Mouse (Mus musculus): ENCODE data around the gene Il1f9. TPM values are rescaled to one million over a fixed set of nuclear protein-coding genes. Genes with fewer than 3 reads are reported as not detected.
A peak's percentile ranks its signal among the peaks of the same experiment; 100 is the strongest.
"Not testable (repeated sequence)": the region's sequence is repeated elsewhere in the genome, so short reads cannot be mapped to it uniquely, and the experiment has no call there.

The Il1f9 gene
- polyA plus RNA-seq (2014; fragmentation: Nextera tagmentation; extraction: Ambion mirVana) = not detected in 2 replicates

DNA sequence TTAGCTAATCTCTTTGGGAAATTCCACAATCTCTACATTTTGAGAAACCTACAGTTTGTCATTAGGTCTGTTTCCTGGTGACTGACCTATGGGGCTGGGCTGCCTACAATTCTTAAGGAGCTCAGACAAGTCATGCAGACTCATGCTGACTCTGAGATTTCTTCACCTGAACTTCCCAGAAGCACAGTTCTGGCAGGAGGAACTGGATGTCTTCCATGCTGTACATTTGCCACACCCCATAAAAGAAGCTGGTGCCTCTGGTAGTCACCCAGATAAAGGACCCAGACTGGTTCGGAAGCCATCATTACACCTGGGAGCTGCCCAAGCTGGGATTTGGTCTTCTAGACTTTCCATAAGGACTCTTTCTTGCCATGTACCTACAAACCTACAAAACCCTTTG, at the start of gene Il1f9:
Gene Il1f9 (plus strand): TSS at position 301 of the 400 bp plus-strand sequence.
- no peaks in the 10 kb centered on the region for H3K27me3 ChIP-seq (replicated peaks; ENCODE audit: control insufficient read depth, insufficient read depth, low read length)
- 96% methylated on average over 1 of the region's 1 CpGs for WGBS
- H3K27ac ChIP-seq (ENCODE audit: low read depth, low read length) = no peak within 1 kb of the TSS
- no peaks in the 10 kb centered on the region for H3K36me3 ChIP-seq (ENCODE audit: control insufficient read depth, insufficient read depth, low read length)
- ATAC-seq (no peak), DNase-seq (ENCODE audit: low spot score) (no peak)
- no peak within 1 kb of the TSS for H3K4me2 ChIP-seq (ENCODE audit: low read length)
- no peaks in the 10 kb centered on the region for H3K4me1 ChIP-seq (ENCODE audit: control insufficient read depth, insufficient read depth, low read length)
- H3K9me3 ChIP-seq (replicated peaks; ENCODE audit: control insufficient read depth, low read length) = no peaks in the 10 kb centered on the region
- H3K4me3 ChIP-seq (ENCODE audit: low read depth, low read length) = no peak within 1 kb of the TSS
- H3K9ac ChIP-seq (ENCODE audit: low read length) = no peak within 1 kb of the TSS

DNA sequence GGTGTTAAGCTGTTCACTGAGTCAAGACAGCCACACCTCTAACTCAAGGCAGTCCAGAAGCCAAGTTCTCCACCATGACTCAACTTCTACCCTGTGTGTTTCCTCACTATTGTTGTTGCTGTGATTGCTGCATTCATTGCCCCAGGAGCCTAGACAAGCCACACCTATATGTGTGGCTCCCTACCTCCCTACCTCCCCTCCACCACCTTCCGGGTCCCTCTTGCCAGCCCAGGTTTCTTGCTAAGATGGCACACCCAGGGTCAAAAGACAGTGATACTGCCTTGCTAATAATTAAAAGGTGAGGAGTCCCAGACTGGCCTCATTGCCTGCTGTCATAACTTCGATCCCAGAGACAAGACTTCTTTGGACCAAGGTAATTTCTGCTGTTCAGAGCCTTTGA, 33.4 kb upstream of the Il1f9 start, which contains the start of gene Il1f8:
Gene Il1f8 (plus strand): TSS at position 301 of the 400 bp plus-strand sequence.
- Histone ChIP-seq H3K9ac (ENCODE audit: low read length) (no peak within 1 kb of the TSS), H3K9me3 (replicated peaks; ENCODE audit: control insufficient read depth, low read length) (no peaks in the 10 kb centered on the region), H3K4me3 (ENCODE audit: low read depth, low read length) (no peak within 1 kb of the TSS), H3K4me1 (ENCODE audit: control insufficient read depth, insufficient read depth, low read length) (no peaks in the 10 kb centered on the region), H3K27ac (ENCODE audit: low read depth, low read length) (no peak within 1 kb of the TSS), H3K36me3 (ENCODE audit: control insufficient read depth, insufficient read depth, low read length) (no peaks in the 10 kb centered on the region), H3K4me2 (ENCODE audit: low read length) (no peak within 1 kb of the TSS), H3K27me3 (replicated peaks; ENCODE audit: control insufficient read depth, insufficient read depth, low read length) (no peaks in the 10 kb centered on the region)
- no peak for ATAC-seq
- no peak for DNase-seq (ENCODE audit: low spot score)
- WGBS = 81% methylated on average over 2 of the region's 2 CpGs

DNA sequence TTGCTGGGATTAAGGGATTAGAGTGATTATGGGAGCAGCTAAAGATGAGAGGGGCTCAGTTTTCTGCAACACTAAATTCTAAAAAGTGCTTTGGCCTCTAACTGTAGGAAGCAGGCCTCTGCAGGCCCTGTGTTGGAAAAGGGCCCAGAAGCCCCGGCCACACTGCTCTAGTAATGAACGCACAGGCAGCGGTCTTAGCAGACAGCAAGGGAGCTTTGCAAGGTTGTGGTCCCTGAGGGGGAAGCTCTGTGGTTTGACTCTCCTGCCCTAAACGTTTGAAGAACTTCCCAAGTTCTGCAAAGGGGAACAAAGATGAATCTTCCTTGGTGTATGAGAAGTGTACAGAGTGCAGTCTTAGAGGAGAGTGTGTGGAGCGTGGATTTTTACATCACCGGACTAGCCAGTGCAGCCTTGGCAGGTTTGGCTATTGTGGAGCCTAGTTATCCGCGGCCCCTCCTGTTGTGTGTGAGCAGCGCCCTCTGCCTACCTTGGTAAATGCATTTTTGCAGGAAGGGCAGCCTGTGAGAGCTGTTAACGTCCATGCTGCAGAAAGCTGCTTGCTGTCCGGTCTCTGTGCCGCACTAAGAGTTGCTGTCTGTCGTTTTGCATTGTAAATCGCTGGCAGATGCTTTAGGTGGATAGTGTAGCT, 4.5 kb upstream of the Il1f9 start:
- H3K36me3 ChIP-seq (ENCODE audit: control insufficient read depth, insufficient read depth, low read length); H3K9me3 ChIP-seq (replicated peaks; ENCODE audit: control insufficient read depth, low read length); H3K27me3 ChIP-seq (replicated peaks; ENCODE audit: control insufficient read depth, insufficient read depth, low read length); H3K4me3 ChIP-seq (ENCODE audit: low read depth, low read length); H3K4me1 ChIP-seq (ENCODE audit: control insufficient read depth, insufficient read depth, low read length); H3K9ac ChIP-seq (ENCODE audit: low read length); H3K27ac ChIP-seq (ENCODE audit: low read depth, low read length): not testable (repeated sequence)
- WGBS = 11% methylated on average over 14 of the region's 14 CpGs
- DNase-seq (ENCODE audit: low spot score) (peak; percentile 71), ATAC-seq (peak; percentile 84)
- peak overlapping the region; percentile 33; the same call in 1 of the 2 replicates for H3K4me2 ChIP-seq (ENCODE audit: low read length)

DNA sequence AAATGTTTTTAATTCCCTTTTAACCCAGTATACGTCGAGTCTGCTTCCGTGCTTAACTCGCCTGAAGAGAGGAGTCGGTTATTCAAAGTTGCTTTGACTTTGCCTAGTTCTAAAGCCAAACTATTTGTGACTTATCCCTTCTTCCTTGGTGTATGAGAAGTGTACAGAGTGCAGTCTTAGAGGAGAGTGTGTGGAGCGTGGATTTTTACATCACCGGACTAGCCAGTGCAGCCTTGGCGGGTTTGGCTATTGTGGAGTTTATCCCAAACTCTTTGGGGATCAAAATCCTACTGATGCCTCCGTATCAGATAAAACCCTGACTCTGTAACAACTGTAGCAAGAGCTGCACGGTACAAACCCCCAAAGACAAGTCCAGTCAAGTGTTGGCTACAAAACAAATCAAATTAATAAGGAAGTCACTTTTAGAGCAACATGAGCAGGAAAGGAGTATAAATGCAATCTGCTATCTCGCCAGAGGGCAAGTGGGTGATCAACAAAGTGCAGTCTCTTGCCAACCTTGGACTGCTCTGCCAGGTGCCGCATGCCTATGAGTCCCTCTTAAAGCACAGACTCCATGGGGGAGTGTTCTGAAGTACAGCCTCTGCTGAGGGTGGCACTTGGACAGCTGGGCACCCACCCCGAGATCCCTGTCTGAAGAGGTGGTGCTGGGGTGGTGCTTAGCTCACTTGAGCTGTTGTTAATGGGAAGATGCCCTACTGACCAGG, 3.7 kb upstream of the Il1f9 start:
- DNase-seq (ENCODE audit: low spot score); H3K27ac ChIP-seq (ENCODE audit: low read depth, low read length); H3K9ac ChIP-seq (ENCODE audit: low read length); H3K4me1 ChIP-seq (ENCODE audit: control insufficient read depth, insufficient read depth, low read length); H3K27me3 ChIP-seq (replicated peaks; ENCODE audit: control insufficient read depth, insufficient read depth, low read length); H3K4me3 ChIP-seq (ENCODE audit: low read depth, low read length); H3K9me3 ChIP-seq (replicated peaks; ENCODE audit: control insufficient read depth, low read length); ATAC-seq; H3K36me3 ChIP-seq (ENCODE audit: control insufficient read depth, insufficient read depth, low read length): not testable (repeated sequence)
- 62% methylated on average over 13 of the region's 13 CpGs for WGBS
- H3K4me2 ChIP-seq (ENCODE audit: low read length) = peak overlapping the region; percentile 33; the same call in 1 of the 2 replicates

DNA sequence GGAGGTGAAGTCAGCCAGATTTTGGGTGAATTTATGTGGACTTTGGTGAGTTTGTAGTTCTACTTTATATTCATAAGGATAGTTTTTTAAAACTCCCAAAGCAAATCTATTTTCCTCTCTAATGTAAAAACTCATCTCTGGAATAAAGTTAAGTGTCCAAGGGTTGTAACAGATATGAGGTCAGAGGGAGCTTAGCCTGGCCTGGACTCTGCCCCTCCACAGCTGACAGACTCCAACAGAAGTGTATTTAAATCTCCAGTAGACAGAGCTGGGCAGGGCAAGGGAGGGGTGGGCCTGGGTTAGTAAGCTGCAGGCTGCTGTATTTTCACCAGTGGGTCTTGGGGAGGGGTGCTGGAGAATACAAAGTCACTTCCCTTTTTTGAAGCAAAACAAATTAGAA, 2.2 kb upstream of the Il1f9 start:
- not testable (repeated sequence) for H3K4me1 ChIP-seq (ENCODE audit: control insufficient read depth, insufficient read depth, low read length); H3K4me3 ChIP-seq (ENCODE audit: low read depth, low read length); H3K27me3 ChIP-seq (replicated peaks; ENCODE audit: control insufficient read depth, insufficient read depth, low read length); H3K9ac ChIP-seq (ENCODE audit: low read length); DNase-seq (ENCODE audit: low spot score); H3K4me2 ChIP-seq (ENCODE audit: low read length); H3K36me3 ChIP-seq (ENCODE audit: control insufficient read depth, insufficient read depth, low read length); ATAC-seq; H3K27ac ChIP-seq (ENCODE audit: low read depth, low read length); H3K9me3 ChIP-seq (replicated peaks; ENCODE audit: control insufficient read depth, low read length)

DNA sequence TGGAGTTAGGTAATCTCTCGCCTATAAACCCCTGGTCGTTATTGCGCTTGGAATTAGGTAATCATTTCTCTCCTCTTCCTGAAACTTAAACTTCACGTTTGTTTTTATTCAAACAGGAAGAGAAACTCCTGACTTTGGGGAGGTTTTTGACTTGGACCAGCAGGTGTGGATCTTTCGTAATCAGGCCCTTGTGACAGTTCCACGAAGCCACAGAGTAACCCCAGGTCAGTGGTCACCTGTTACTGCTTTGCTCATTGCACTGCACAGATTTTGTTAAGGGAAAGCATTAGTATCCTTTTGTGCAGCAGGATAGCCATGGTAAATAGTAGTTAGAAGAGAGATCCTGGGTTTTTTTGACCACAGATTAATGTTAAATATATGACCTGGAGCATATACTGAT, 1.3 kb downstream of the Il1f9 start:
- Histone ChIP-seq H3K9me3 (replicated peaks; ENCODE audit: control insufficient read depth, low read length) (no peaks in the 10 kb centered on the region), H3K4me1 (ENCODE audit: control insufficient read depth, insufficient read depth, low read length) (no peaks in the 10 kb centered on the region), H3K4me3 (ENCODE audit: low read depth, low read length) (no peak overlapping the region), H3K4me2 (ENCODE audit: low read length) (no peak overlapping the region), H3K9ac (ENCODE audit: low read length) (no peak overlapping the region), H3K36me3 (ENCODE audit: control insufficient read depth, insufficient read depth, low read length) (no peaks in the 10 kb centered on the region), H3K27ac (ENCODE audit: low read depth, low read length) (no peak overlapping the region), H3K27me3 (replicated peaks; ENCODE audit: control insufficient read depth, insufficient read depth, low read length) (no peaks in the 10 kb centered on the region)
- DNase-seq (ENCODE audit: low spot score) = no peak
- ATAC-seq = no peak
- 80% methylated on average over 6 of the region's 6 CpGs for WGBS

DNA sequence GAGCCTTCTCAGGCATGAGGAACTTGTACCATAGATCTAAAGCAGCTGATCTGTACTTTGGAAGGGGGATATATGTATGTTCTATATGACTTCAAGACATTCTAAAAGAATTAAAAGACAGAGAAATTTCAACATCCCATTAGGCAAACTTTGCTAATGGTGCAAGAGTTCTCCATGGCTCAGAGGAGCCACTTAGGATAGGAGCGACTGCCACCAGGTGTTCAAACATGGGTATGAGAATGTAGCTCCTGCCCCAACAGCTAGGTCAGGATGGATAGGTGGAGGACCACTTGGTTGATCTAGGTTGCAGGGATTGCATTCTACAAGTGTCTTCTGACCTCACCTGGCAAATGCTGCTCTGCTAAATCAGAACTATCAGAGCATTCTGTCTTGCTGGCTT, 1.9 kb downstream of the Il1f9 start:
- Histone ChIP-seq H3K9ac (ENCODE audit: low read length) (no peak overlapping the region), H3K27ac (ENCODE audit: low read depth, low read length) (no peak overlapping the region), H3K4me1 (ENCODE audit: control insufficient read depth, insufficient read depth, low read length) (no peaks in the 10 kb centered on the region), H3K4me3 (ENCODE audit: low read depth, low read length) (no peak overlapping the region), H3K4me2 (ENCODE audit: low read length) (no peak overlapping the region), H3K27me3 (replicated peaks; ENCODE audit: control insufficient read depth, insufficient read depth, low read length) (no peaks in the 10 kb centered on the region), H3K36me3 (ENCODE audit: control insufficient read depth, insufficient read depth, low read length) (no peaks in the 10 kb centered on the region), H3K9me3 (replicated peaks; ENCODE audit: control insufficient read depth, low read length) (no peaks in the 10 kb centered on the region)
- DNase-seq (ENCODE audit: low spot score) = no peak
- WGBS = 52% methylated on average over 1 of the region's 1 CpGs
- no peak for ATAC-seq

DNA sequence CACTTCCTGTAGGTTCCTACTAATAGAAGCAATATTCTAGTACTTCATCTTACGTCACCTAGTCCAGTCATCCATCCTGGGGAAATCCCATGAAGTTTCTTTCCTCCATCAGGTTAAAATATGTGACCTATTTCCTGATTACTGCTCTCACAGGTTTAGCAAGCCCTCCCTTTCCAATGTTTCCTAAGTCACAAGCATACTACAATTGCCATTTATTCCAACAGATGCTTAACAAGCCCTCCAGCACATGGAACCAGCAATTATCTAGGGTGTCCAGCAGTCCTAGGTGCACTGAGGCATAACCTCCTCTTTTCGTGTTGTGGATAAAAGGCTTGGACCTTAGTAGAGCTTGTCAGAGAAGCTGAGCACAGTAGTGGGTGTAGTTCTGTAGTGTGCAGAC, 28.8 kb downstream of the Il1f9 start, which contains the start of gene Il1f6:
Gene Il1f6 (plus strand): TSS at position 301 of the 400 bp plus-strand sequence.
- Histone ChIP-seq H3K9ac (ENCODE audit: low read length) (no peak within 1 kb of the TSS), H3K4me1 (ENCODE audit: control insufficient read depth, insufficient read depth, low read length) (no peaks in the 10 kb centered on the region), H3K4me3 (ENCODE audit: low read depth, low read length) (no peak within 1 kb of the TSS), H3K27me3 (replicated peaks; ENCODE audit: control insufficient read depth, insufficient read depth, low read length) (no peaks in the 10 kb centered on the region), H3K4me2 (ENCODE audit: low read length) (no peak within 1 kb of the TSS), H3K27ac (ENCODE audit: low read depth, low read length) (no peak within 1 kb of the TSS), H3K9me3 (replicated peaks; ENCODE audit: control insufficient read depth, low read length) (no peaks in the 10 kb centered on the region), H3K36me3 (ENCODE audit: control insufficient read depth, insufficient read depth, low read length) (no peaks in the 10 kb centered on the region)
- WGBS = 72% methylated on average over 2 of the region's 2 CpGs
- ATAC-seq (no peak), DNase-seq (ENCODE audit: low spot score) (no peak)

DNA sequence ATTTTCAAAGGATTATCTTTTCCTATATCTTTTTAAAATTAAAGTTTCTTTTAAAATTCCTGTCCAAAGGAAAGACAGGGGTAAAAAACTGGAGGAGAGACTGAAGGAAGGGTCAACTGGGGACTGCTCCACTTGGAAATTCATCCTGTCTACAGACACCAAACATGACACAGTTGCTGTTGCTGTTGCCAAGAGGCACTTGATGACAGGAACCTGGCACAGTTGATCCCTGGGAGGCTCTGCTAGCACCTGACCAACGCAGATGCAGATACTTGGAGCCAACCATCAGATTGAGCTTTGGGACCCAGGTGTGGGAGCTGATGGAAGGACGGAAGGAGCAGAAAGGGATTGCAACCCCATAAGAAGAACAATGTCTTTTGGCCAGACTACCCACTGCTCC, 40.9 kb downstream of the Il1f9 start:
- Histone ChIP-seq H3K9me3 (replicated peaks; ENCODE audit: control insufficient read depth, low read length) (no peaks in the 10 kb centered on the region), H3K4me1 (ENCODE audit: control insufficient read depth, insufficient read depth, low read length) (no peaks in the 10 kb centered on the region), H3K27me3 (replicated peaks; ENCODE audit: control insufficient read depth, insufficient read depth, low read length) (no peaks in the 10 kb centered on the region), H3K36me3 (ENCODE audit: control insufficient read depth, insufficient read depth, low read length) (no peaks in the 10 kb centered on the region), H3K9ac (ENCODE audit: low read length) (no peak overlapping the region), H3K27ac (ENCODE audit: low read depth, low read length) (no peak overlapping the region), H3K4me2 (ENCODE audit: low read length) (no peak overlapping the region), H3K4me3 (ENCODE audit: low read depth, low read length) (no peak overlapping the region)
- WGBS = 81% methylated on average over 2 of the region's 2 CpGs
- no peak for DNase-seq (ENCODE audit: low spot score)
- no peak for ATAC-seq

Measured in forebrain, embryonic 14.5 days (tissue).